Mouse (Mus musculus) intestine, embryonic 16.5 days (tissue): ENCODE measurements at regions not wholly inside any gene's neighbourhood (a gene's known extent, or its start where the extent isn't known, plus 50 kb on each side); places are given as distances from the start of the nearest gene placed in this dataset.

Experiments used
- ATAC-seq: fragments of 200-750 bp; cut with Nextera tagmentation; 2 replicates; pipeline ENCODE4 v1.8.0; 2017; ENCODE audit warnings: moderate TSS enrichment, moderate library complexity
- H3K27ac ChIP-seq: fragments of 300-500 bp; sonication (generic); 2 replicates; pipeline ENCODE4 v1.5.1; 2014; ENCODE audit warnings: mild to moderate bottlenecking, low read length
- H3K27me3 ChIP-seq: fragments of 300-500 bp; sonication (generic); replicated peaks from 2 replicates; pipeline ENCODE4 v1.6.1; 2014; ENCODE audit warnings: low read length, control low read depth, mixed read lengths; ENCODE audit not compliant: control insufficient read depth, insufficient read depth
- H3K36me3 ChIP-seq: fragments of 300-500 bp; sonication (generic); 2 replicates; pipeline ENCODE4 v1.6.1; 2014; ENCODE audit warnings: low read length, control low read depth; ENCODE audit not compliant: control insufficient read depth, insufficient read depth
- H3K4me1 ChIP-seq: fragments of 300-500 bp; sonication (generic); 2 replicates; pipeline ENCODE4 v1.6.1; 2014; ENCODE audit warnings: low read length, control low read depth, mixed read lengths; ENCODE audit not compliant: control insufficient read depth, insufficient read depth
- H3K4me2 ChIP-seq: fragments of 300-500 bp; sonication (generic); 2 replicates; pipeline ENCODE4 v1.6.1; 2014; ENCODE audit warnings: low read depth, low read length, control low read depth
- H3K4me3 ChIP-seq: fragments of 300-500 bp; sonication (generic); 2 replicates; pipeline ENCODE4 v1.5.1; 2014; ENCODE audit warnings: mild to moderate bottlenecking, low read length
- H3K9ac ChIP-seq: fragments of 300-500 bp; sonication (generic); 2 replicates; pipeline ENCODE4 v1.6.1; 2014; ENCODE audit warnings: low read depth, low read length
- H3K9me3 ChIP-seq: fragments of 300-500 bp; sonication (generic); 2 replicates; pipeline ENCODE4 v1.6.1; 2016; ENCODE audit warnings: low read length, control low read depth; ENCODE audit not compliant: control insufficient read depth
- WGBS: fragments of 180-500 bp; shearing (Covaris S2); extraction: QIAGEN DNeasy Blood & Tissue Kit; methylation state at CpG from one replicate; pipeline ENCODE4 v1.1.7; 2014; 5-methylcytosine and 5-hydroxymethylcytosine counted together

GRCm38 (mm10) chr7:51377584-51377983 is 133.2 kb upstream of the Ano5 start:
- H3K9me3 ChIP-seq: no peaks in the 10 kb centered on the region
- no peak overlapping the region for H3K4me2 ChIP-seq
- no peak overlapping the region for H3K4me3 ChIP-seq
- H3K36me3 ChIP-seq: no peaks in the 10 kb centered on the region
- H3K27ac ChIP-seq: no peak overlapping the region
- 64% methylated on average over 1 of the region's 1 CpGs for WGBS
- no peak for ATAC-seq
- H3K27me3 ChIP-seq: no peaks in the 10 kb centered on the region
- no peak overlapping the region for H3K9ac ChIP-seq
- H3K4me1 ChIP-seq: no peaks in the 10 kb centered on the region
